Mouse (Mus musculus) activated CD4-positive, CD25-positive, alpha-beta regulatory T cell, adult 4 months (primary cell): ENCODE measurements around the gene Gfer. TPM values are rescaled to one million over a fixed set of nuclear protein-coding genes. Genes with fewer than 3 reads are reported as not detected.

Experiments used
- ATAC-seq: one replicate; pipeline ENCODE4 v1.8.0; 2017
- polyA plus RNA-seq, 2 experiments: library from polyadenylated mRNA; unstranded; fragments of 100-300 nt; shearing (Covaris generic); gene quantifications; one replicate each; pipeline ENCODE4 v1.2.1; 2017

Gfer gene
- polyA plus RNA-seq, 2 experiments from 2014 or later = 13.1 to 15.5 TPM

- no peak for ATAC-seq
Measured at GRCm38 (mm10) chr17:24647493-24647892, 48.5 kb downstream of the Gfer start.

- no peak for ATAC-seq
Measured at GRCm38 (mm10) chr17:24646381-24646780, 49.6 kb downstream of the Gfer start.

- ATAC-seq = no peak
Measured at GRCm38 (mm10) chr17:24645916-24646315, 50.0 kb downstream of the Gfer start.

GRCm38 (mm10) chr17:24644875-24645721, 50.9 kb downstream of the Gfer start:
- ATAC-seq = no peak

DNA sequence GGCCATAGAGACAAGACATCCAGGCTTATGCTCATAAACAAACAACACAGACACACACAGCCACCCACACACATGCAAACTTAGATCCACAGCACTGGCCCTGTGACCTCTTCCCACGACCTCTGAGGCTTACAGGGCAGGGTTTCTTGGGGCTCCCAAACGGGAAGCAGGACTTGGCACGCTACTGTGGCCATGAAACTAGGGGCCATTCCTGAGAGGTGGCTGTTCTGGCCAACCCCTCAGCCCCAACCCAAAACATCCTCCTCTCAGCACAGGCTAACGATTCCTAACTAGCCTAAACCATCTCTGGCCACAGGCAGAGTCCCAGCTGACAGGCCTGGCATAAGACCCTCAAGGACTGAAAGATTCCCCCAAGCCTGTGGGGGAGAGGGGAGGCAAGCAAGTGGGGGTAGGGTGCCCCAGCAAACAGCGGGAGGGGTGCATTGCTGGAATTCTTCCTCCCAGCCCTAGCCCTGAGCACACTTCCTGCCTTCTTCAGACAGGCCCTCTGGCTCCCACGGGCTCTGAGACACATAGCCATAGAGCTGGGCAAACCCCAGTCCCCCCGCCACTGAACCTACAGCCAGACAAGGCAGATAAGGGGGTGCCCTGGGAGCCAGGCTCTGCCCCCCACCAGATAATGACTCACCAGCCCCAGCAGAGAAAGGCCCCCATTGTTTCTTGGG, 51.8 kb downstream of the Gfer start:
- no peak for ATAC-seq

Other genes with a start within 250 kb of the Gfer start
- gene E4f1, start 225.8 kb downstream of the Gfer start, polyA plus RNA-seq = 10 to 100 TPM; 22.6 to 37.5 TPM
- 1 to 10 TPM; 3.3 to 6.2 TPM for gene Pgp, start 225.8 kb downstream of the Gfer start, polyA plus RNA-seq
- gene Bricd5, start 222.3 kb downstream of the Gfer start, polyA plus RNA-seq = not detected
- 10 to 100 TPM; 12.6 to 15.3 TPM for gene Mlst8, start 217.1 kb downstream of the Gfer start, polyA plus RNA-seq
- under 1 TPM; 0.10 to 0.17 TPM for gene Caskin1, start 207.6 kb downstream of the Gfer start, polyA plus RNA-seq
- gene Traf7, start 168.2 kb downstream of the Gfer start, polyA plus RNA-seq = 10 to 100 TPM; 35.0 to 58.7 TPM
- gene Rab26, start 161.9 kb downstream of the Gfer start, polyA plus RNA-seq = 1 to 10 TPM; 2.8 to 3.3 TPM
- 10 to 100 TPM; 11.5 to 15.4 TPM for gene Pkd1, start 146.3 kb downstream of the Gfer start, polyA plus RNA-seq
- 10 to 100 TPM in 1 of 2 experiments, 1 to 10 TPM in 1; 9.8 to 24.1 TPM for gene Tsc2, start 63.5 kb downstream of the Gfer start, polyA plus RNA-seq
- gene Nthl1, start 63.5 kb downstream of the Gfer start, polyA plus RNA-seq = 1 to 10 TPM; 2.1 to 2.6 TPM
- not detected for gene Slc9a3r2, start 45.8 kb downstream of the Gfer start, polyA plus RNA-seq
- gene Npw, start 37.7 kb downstream of the Gfer start, polyA plus RNA-seq = under 1 TPM in 1 of 2 experiments, not detected in 1; 0.66 TPM
- 1 to 10 TPM; 4.5 to 4.6 TPM for gene Zfp598, start 26.5 kb downstream of the Gfer start, polyA plus RNA-seq
- gene Syngr3, start 6.2 kb downstream of the Gfer start, polyA plus RNA-seq = 1 to 10 TPM in 1 of 2 experiments, under 1 TPM in 1; 0.43 to 1.2 TPM
- 1 to 10 TPM; 1.4 to 1.5 TPM for gene Noxo1, start 78 bp upstream of the Gfer start, polyA plus RNA-seq
- gene Tbl3, start 11.5 kb upstream of the Gfer start, polyA plus RNA-seq = 10 to 100 TPM; 23.6 to 46.2 TPM
- gene Rnf151, start 21.9 kb upstream of the Gfer start, polyA plus RNA-seq = not detected
- 1,000 to 10,000 TPM in 1 of 2 experiments, 100 to 1,000 TPM in 1; 537 to 1,178 TPM for gene Rps2, start 22.0 kb upstream of the Gfer start, polyA plus RNA-seq
- gene Ndufb10, start 28.3 kb upstream of the Gfer start, polyA plus RNA-seq = 100 to 1,000 TPM; 226 to 265 TPM
- gene Rpl3l, start 31.7 kb upstream of the Gfer start, polyA plus RNA-seq = not detected
- 10 to 100 TPM; 33.5 to 39.9 TPM for gene Msrb1, start 40.5 kb upstream of the Gfer start, polyA plus RNA-seq
- gene Hs3st6, start 56.8 kb upstream of the Gfer start, polyA plus RNA-seq = not detected
- not detected for gene Meiob, start 108.1 kb upstream of the Gfer start, polyA plus RNA-seq
- gene Hagh, start 144.0 kb upstream of the Gfer start, polyA plus RNA-seq = 10 to 100 TPM; 23.4 to 28.1 TPM
- 1 to 10 TPM; 1.1 to 2.9 TPM for gene Fahd1, start 154.2 kb upstream of the Gfer start, polyA plus RNA-seq
- gene Igfals, start 169.8 kb upstream of the Gfer start, polyA plus RNA-seq = not detected
- 100 to 1,000 TPM in 1 of 2 experiments, 10 to 100 TPM in 1; 88.6 to 103 TPM for gene Nubp2, start 190.2 kb upstream of the Gfer start, polyA plus RNA-seq
- gene Spsb3, start 190.5 kb upstream of the Gfer start, polyA plus RNA-seq = 10 to 100 TPM; 38.5 to 50.9 TPM
- gene Eme2, start 198.9 kb upstream of the Gfer start, polyA plus RNA-seq = 10 to 100 TPM; 12.8 to 26.0 TPM
- gene Mrps34, start 199.0 kb upstream of the Gfer start, polyA plus RNA-seq = 10 to 100 TPM; 77.7 to 87.5 TPM
- 10 to 100 TPM; 51.5 to 53.2 TPM for gene Nme3, start 200.3 kb upstream of the Gfer start, polyA plus RNA-seq
- gene Mapk8ip3, start 240.8 kb upstream of the Gfer start, polyA plus RNA-seq = 10 to 100 TPM; 26.1 to 28.6 TPM